Mouse (Mus musculus): Measurements from ENCODE around the gene Trpm7. TPM values are rescaled to one million over a fixed set of nuclear protein-coding genes. Genes with fewer than 3 reads are reported as not detected.
A peak's percentile ranks its signal among the peaks of the same experiment; 100 is the strongest.

Trpm7 gene
- polyA plus RNA-seq (2012; fragmentation: generic; extraction: Trizol) = 5.9 TPM

DNA sequence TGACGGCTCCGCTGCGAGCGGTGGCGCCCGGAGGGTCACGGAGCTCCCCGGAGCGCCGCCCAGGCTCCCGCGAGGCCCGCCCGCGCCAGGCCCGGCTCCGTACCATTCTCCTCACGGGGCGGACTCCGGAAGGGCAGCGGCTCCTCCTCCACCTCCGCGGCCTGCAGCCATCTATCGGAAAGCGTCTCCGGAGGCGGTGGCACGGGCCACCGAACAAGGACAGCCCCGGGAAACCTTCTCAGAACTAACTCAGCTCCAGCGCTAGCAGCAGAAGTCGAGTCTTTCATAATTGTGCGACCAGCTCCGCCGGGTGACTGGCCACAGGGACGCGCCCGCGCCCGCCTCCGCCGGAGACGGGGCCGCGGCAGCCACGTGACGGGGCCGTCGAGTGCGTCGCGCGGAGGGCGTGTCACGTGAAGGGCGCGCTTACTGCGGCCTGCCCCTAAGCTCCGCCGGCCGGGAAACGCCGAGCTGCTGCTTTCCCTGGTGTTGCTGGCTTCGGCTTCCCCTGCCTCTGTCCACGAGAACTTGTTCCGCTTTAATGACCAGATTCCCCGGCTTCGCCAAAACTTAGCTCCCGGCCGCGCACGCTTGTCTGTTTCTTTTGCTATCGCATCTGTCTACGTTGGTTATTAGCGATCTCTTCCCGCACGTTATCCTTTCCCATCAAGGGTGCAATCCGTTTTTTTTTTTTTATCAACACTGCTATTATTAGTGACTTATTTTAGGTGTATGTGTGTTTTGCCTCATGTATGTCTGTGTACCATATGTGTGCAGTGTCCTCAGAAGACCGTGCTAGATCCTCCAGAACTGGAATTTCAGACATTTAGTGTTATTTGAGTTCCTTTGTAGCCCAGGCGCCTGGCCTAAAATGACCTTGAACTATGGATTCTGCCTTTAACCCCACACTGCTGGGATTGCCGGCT lies at the start of gene Trpm7:
Trpm7 (minus strand) TSS at position 360 of the 926 bp plus-strand sequence.
- Histone ChIP-seq H3K4me3 (peak within 1 kb of the TSS; percentile 99), H3K4me2 (ENCODE audit: low read depth) (peak within 1 kb of the TSS; percentile 93), H3K79me2 (ENCODE audit: control insufficient read depth, insufficient read depth) (peaks cover 44% of the 10 kb centered on the region), H3K27me3 (ENCODE audit: control insufficient read depth, insufficient read depth, insufficient read length) (no peaks in the 10 kb centered on the region), H3K36me3 (ENCODE audit: control insufficient read depth, insufficient read depth) (no peaks in the 10 kb centered on the region), H3ac (ENCODE audit: control insufficient read depth, insufficient read length) (peak within 1 kb of the TSS; percentile 53)
- TF ChIP-seq POLR2AphosphoS2 (IDR thresholded peaks at IDR 0.05; ENCODE audit: insufficient read length, low read depth) (peak; percentile 96), MYOG (IDR thresholded peaks at IDR 0.05; ENCODE audit: control insufficient read depth in 1 of 3, insufficient read depth in 1 of 3, insufficient read length in 2 of 3, low read depth in 2 of 3) (peak in 1 of 3 experiments; percentile 41), MYOD1 (IDR thresholded peaks at IDR 0.05; ENCODE audit: control insufficient read depth in 1 of 3, insufficient read length in 2 of 3, low read depth in 2 of 3) (peak in 1 of 3 experiments; percentile 40), USF1 (IDR thresholded peaks at IDR 0.05; ENCODE audit: low read depth) (peak; percentile 93), MAX (IDR thresholded peaks at IDR 0.05; ENCODE audit: low read depth) (no peak), SRF (IDR thresholded peaks at IDR 0.05; ENCODE audit: control insufficient read depth, insufficient read length, low read depth) (peak; percentile 54), POLR2A (IDR thresholded peaks at IDR 0.05; ENCODE audit: insufficient read length, low read depth) (peak; percentile 96), CEBPB (IDR thresholded peaks at IDR 0.05; ENCODE audit: insufficient read depth, poor library complexity, severe bottlenecking) (no peak)

DNA sequence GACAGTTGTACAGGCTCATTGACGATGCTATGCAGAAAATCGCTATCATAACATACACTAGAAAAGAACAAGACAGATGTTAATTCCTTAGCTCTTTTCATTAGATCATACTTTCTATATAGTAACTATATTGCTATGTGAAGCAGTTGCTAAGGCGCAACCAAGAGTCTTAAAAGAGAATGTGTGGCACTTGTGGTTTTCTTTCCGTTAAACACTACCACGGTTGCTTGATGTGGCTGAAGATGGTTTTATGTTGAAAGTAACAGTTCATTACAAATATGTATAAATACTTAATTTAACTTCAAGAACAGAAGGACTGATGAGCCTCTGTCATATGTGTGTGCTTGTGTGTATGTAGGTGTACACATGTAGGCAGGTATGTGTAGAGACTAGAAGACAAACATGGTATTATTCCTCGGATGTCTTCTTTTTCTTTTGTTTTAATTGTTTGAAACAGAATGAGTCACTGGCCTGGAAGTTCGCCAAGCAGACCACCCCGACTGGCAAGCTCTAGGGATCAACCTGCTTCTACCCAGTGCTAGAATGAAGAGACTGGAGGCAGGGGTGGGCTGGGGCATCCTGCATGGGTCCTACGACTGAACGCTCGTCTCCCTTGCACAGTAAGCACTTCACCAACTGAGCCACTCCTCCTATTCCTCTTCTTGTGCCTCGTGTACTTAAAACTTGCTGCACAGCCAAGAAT lies 44.5 kb upstream of the Trpm7 start:
- no peak overlapping the region for H3K4me3 ChIP-seq

GRCm38 (mm10) chr2:126916236-126916635 lies 40.2 kb upstream of the Trpm7 start:
- Histone ChIP-seq H3K4me3 (no peak overlapping the region), H3K27me3 (ENCODE audit: control insufficient read depth, insufficient read depth, insufficient read length) (no peaks in the 10 kb centered on the region), H3ac (ENCODE audit: control insufficient read depth, insufficient read length) (no peak overlapping the region), H3K4me2 (ENCODE audit: low read depth) (no peak overlapping the region), H3K79me2 (ENCODE audit: control insufficient read depth, insufficient read depth) (no peaks in the 10 kb centered on the region), H3K36me3 (ENCODE audit: control insufficient read depth, insufficient read depth) (peaks cover 51% of the 10 kb centered on the region)
- no peak for TF ChIP-seq REST (IDR thresholded peaks at IDR 0.05; ENCODE audit: insufficient read depth, insufficient read length)
- no peak for TF ChIP-seq MAX (IDR thresholded peaks at IDR 0.05; ENCODE audit: low read depth)
- TF ChIP-seq TCF3 (IDR thresholded peaks at IDR 0.05; ENCODE audit: insufficient read length, low read depth) = no peak
- no peak for TF ChIP-seq TCF12 (IDR thresholded peaks at IDR 0.05; ENCODE audit: insufficient read depth, poor library complexity, severe bottlenecking)
- no peak for TF ChIP-seq POLR2A (IDR thresholded peaks at IDR 0.05; ENCODE audit: insufficient read length, low read depth)
- no peak for TF ChIP-seq POLR2AphosphoS2 (IDR thresholded peaks at IDR 0.05; ENCODE audit: insufficient read length, low read depth)
- no peak for TF ChIP-seq E2F4 (IDR thresholded peaks at IDR 0.05; ENCODE audit: insufficient read depth)
- no peak for TF ChIP-seq USF1 (IDR thresholded peaks at IDR 0.05; ENCODE audit: low read depth)
- TF ChIP-seq MYOD1 (IDR thresholded peaks at IDR 0.05; ENCODE audit: control insufficient read depth in 1 of 3, insufficient read length in 2 of 3, low read depth in 2 of 3) = no peak

More for the DNA sequence above, 44.5 kb upstream of the Trpm7 start:
- Histone ChIP-seq H3K36me3 (ENCODE audit: control insufficient read depth, insufficient read depth) (peaks cover 26% of the 10 kb centered on the region), H3ac (ENCODE audit: control insufficient read depth, insufficient read length) (no peak overlapping the region), H3K27me3 (ENCODE audit: control insufficient read depth, insufficient read depth, insufficient read length) (no peaks in the 10 kb centered on the region), H3K4me2 (ENCODE audit: low read depth) (no peak overlapping the region), H3K79me2 (ENCODE audit: control insufficient read depth, insufficient read depth) (no peaks in the 10 kb centered on the region)
- TF ChIP-seq POLR2AphosphoS2 (IDR thresholded peaks at IDR 0.05; ENCODE audit: insufficient read length, low read depth) = no peak
- TF ChIP-seq SRF (IDR thresholded peaks at IDR 0.05; ENCODE audit: control insufficient read depth, insufficient read length, low read depth) = no peak
- TF ChIP-seq E2F4 (IDR thresholded peaks at IDR 0.05; ENCODE audit: insufficient read depth) = no peak
- no peak for TF ChIP-seq MAX (IDR thresholded peaks at IDR 0.05; ENCODE audit: low read depth)
- no peak for TF ChIP-seq REST (IDR thresholded peaks at IDR 0.05; ENCODE audit: insufficient read depth, insufficient read length)
- no peak for TF ChIP-seq TCF3 (IDR thresholded peaks at IDR 0.05; ENCODE audit: insufficient read length, low read depth)
- no peak for TF ChIP-seq POLR2A (IDR thresholded peaks at IDR 0.05; ENCODE audit: insufficient read length, low read depth)
- no peak for TF ChIP-seq USF1 (IDR thresholded peaks at IDR 0.05; ENCODE audit: low read depth)
- TF ChIP-seq MYOD1 (IDR thresholded peaks at IDR 0.05; ENCODE audit: control insufficient read depth in 1 of 3, insufficient read length in 2 of 3, low read depth in 2 of 3) = no peak
- no peak for TF ChIP-seq MYOG (IDR thresholded peaks at IDR 0.05; ENCODE audit: control insufficient read depth in 1 of 3, insufficient read depth in 1 of 3, insufficient read length in 2 of 3, low read depth in 2 of 3)
- no peak for TF ChIP-seq TCF12 (IDR thresholded peaks at IDR 0.05; ENCODE audit: insufficient read depth, poor library complexity, severe bottlenecking)
- TF ChIP-seq CEBPB (IDR thresholded peaks at IDR 0.05; ENCODE audit: insufficient read depth, poor library complexity, severe bottlenecking) = no peak

- peaks cover 38% of the 10 kb centered on the region for H3K36me3 ChIP-seq (ENCODE audit: control insufficient read depth, insufficient read depth)
- no peaks in the 10 kb centered on the region for H3K27me3 ChIP-seq (ENCODE audit: control insufficient read depth, insufficient read depth, insufficient read length)
- TF ChIP-seq POLR2AphosphoS2 (IDR thresholded peaks at IDR 0.05; ENCODE audit: insufficient read length, low read depth) = no peak
- TF ChIP-seq E2F4 (IDR thresholded peaks at IDR 0.05; ENCODE audit: insufficient read depth) = no peak
- TF ChIP-seq MYOD1 (IDR thresholded peaks at IDR 0.05; ENCODE audit: control insufficient read depth in 1 of 3, insufficient read length in 2 of 3, low read depth in 2 of 3) = no peak
- TF ChIP-seq USF1 (IDR thresholded peaks at IDR 0.05; ENCODE audit: low read depth) = no peak
- TF ChIP-seq TCF3 (IDR thresholded peaks at IDR 0.05; ENCODE audit: insufficient read length, low read depth) = no peak
- TF ChIP-seq MYOG (IDR thresholded peaks at IDR 0.05; ENCODE audit: control insufficient read depth in 1 of 3, insufficient read depth in 1 of 3, insufficient read length in 2 of 3, low read depth in 2 of 3) = no peak
- TF ChIP-seq REST (IDR thresholded peaks at IDR 0.05; ENCODE audit: insufficient read depth, insufficient read length) = no peak
- TF ChIP-seq CEBPB (IDR thresholded peaks at IDR 0.05; ENCODE audit: insufficient read depth, poor library complexity, severe bottlenecking) = no peak
- no peak for TF ChIP-seq SRF (IDR thresholded peaks at IDR 0.05; ENCODE audit: control insufficient read depth, insufficient read length, low read depth)
- TF ChIP-seq TCF12 (IDR thresholded peaks at IDR 0.05; ENCODE audit: insufficient read depth, poor library complexity, severe bottlenecking) = no peak
- no peak for TF ChIP-seq MAX (IDR thresholded peaks at IDR 0.05; ENCODE audit: low read depth)
- no peak for TF ChIP-seq POLR2A (IDR thresholded peaks at IDR 0.05; ENCODE audit: insufficient read length, low read depth)
- H3K4me2 ChIP-seq (ENCODE audit: low read depth) = no peak overlapping the region
- no peak overlapping the region for H3ac ChIP-seq (ENCODE audit: control insufficient read depth, insufficient read length)
- H3K79me2 ChIP-seq (ENCODE audit: control insufficient read depth, insufficient read depth) = no peaks in the 10 kb centered on the region
- no peak overlapping the region for H3K4me3 ChIP-seq
Observed at GRCm38 (mm10) chr2:126914096-126914495, 38.1 kb upstream of the Trpm7 start.

All from myocyte (in vitro differentiated cells).